Mouse (Mus musculus) layer of hippocampus, postnatal 10 days (tissue): ENCODE results near the gene Slc35a5. TPM values are rescaled to one million over a fixed set of nuclear protein-coding genes. Genes with fewer than 3 reads are reported as not detected.

Experiments
- DNase-seq, 2 experiments: peaks; one replicate each; pipeline ENCODE4 v3.0.0; 2021; ENCODE audit warnings: low spot score in 2 of 2
- total RNA-seq, 2 experiments: library from RNA; stranded (reverse); gene quantifications; 2 replicates each; pipeline ENCODE4 v1.2.3; 2021

Slc35a5 gene
- total RNA-seq, 2 experiments from 2014 or later: 53.8 to 55.8 TPM

GRCm38 (mm10) chr16:45118760-45119159 lies 39.7 kb downstream of the Slc35a5 start:
- DNase-seq: no peak

GRCm38 (mm10) chr16:45117200-45117599 lies 41.3 kb downstream of the Slc35a5 start:
- no peak for DNase-seq

- no peak for DNase-seq
Observed at GRCm38 (mm10) chr16:45110498-45110897, 48.0 kb downstream of the Slc35a5 start.

- DNase-seq: no peak
Observed at GRCm38 (mm10) chr16:45108203-45108878, 50.2 kb downstream of the Slc35a5 start.

- no peak for DNase-seq
Observed at GRCm38 (mm10) chr16:45104993-45105392, 53.5 kb downstream of the Slc35a5 start.

- no peak for DNase-seq
Observed at GRCm38 (mm10) chr16:45100892-45101291, 57.6 kb downstream of the Slc35a5 start.

GRCm38 (mm10) chr16:45098886-45099210 lies 59.7 kb downstream of the Slc35a5 start:
- DNase-seq: peak in 1 of 2 experiments; percentile 26

- peak in 1 of 2 experiments; percentile 22 for DNase-seq
Observed at GRCm38 (mm10) chr16:45098186-45098885, 60.2 kb downstream of the Slc35a5 start.

- DNase-seq: no peak
Observed at GRCm38 (mm10) chr16:45097467-45097866, 61.0 kb downstream of the Slc35a5 start.

GRCm38 (mm10) chr16:45095561-45096482 lies 62.7 kb downstream of the Slc35a5 start:
- DNase-seq: peak in 1 of 2 experiments; percentile 47

GRCm38 (mm10) chr16:45095030-45095429 lies 63.5 kb downstream of the Slc35a5 start:
- DNase-seq: no peak

- DNase-seq: peak in 1 of 2 experiments; percentile 17
Observed at GRCm38 (mm10) chr16:45094136-45094756, 64.3 kb downstream of the Slc35a5 start.

- DNase-seq: no peak
Observed at GRCm38 (mm10) chr16:45093137-45093731, 65.3 kb downstream of the Slc35a5 start, which contains the start of gene Ccdc80. Ccdc80 (plus strand) TSS chr16:45093402.

GRCm38 (mm10) chr16:45090005-45090404 lies 68.5 kb downstream of the Slc35a5 start:
- peak; percentile 83 to 87 for DNase-seq

Other genes starting within 250 kb of the Slc35a5 start
- gene Cd200r3, start 215.0 kb downstream of the Slc35a5 start, total RNA-seq: not detected
- 10 to 100 TPM; 10.3 to 13.2 TPM for gene Ccdc80, start 65.3 kb downstream of the Slc35a5 start, total RNA-seq
- 10 to 100 TPM; 44.3 to 45.9 TPM for gene Atg3, start 79 bp upstream of the Slc35a5 start, total RNA-seq
- under 1 TPM; 0.13 to 0.14 TPM for gene Btla, start 65.6 kb upstream of the Slc35a5 start, total RNA-seq